Mouse (Mus musculus): Measurements from ENCODE around the gene Abcb10.

GRCm38 (mm10) chr8:123982291-123982793 is 580 bp downstream of the Abcb10 start:
- TF ChIP-seq CTCF (IDR thresholded peaks at IDR 0.05; ENCODE audit: extremely low read depth, insufficient read depth, low read length): no peak
- no peak for TF ChIP-seq POLR2A (IDR thresholded peaks at IDR 0.05; ENCODE audit: extremely low read depth, insufficient read depth, low read length)

Measured in cortical plate, adult 2 months (tissue).